Comparison of ENCODE assay signal across 8 mouse cellular contexts in genomic region chr11:60701611-60702010, GRCm38 (mm10). TPM values are rescaled to one million over a fixed set of nuclear protein-coding genes. Genes with fewer than 3 reads are reported as not detected.
DNase-seq lines count a peak whose midpoint lies in the region; ATAC-seq lines count a peak whose summit lies in the region.

No protein-coding gene starts in this region.

- H3K27ac ChIP-seq in embryonic facial prominence, embryonic 12.5 days, result no peak overlapping the region
- no peak overlapping the region for H3K27ac ChIP-seq in midbrain, embryonic 14.5 days (replicated peaks; ENCODE audit: low read depth, low read length)

- H3K4me1 ChIP-seq in embryonic facial prominence, embryonic 12.5 days, result peaks cover 33% of the 10 kb centered on the region
- peaks cover 37% of the 10 kb centered on the region for H3K4me1 ChIP-seq in midbrain, embryonic 14.5 days (ENCODE audit: control insufficient read depth, insufficient read depth, low read length)

- no peak for ATAC-seq in embryonic facial prominence, embryonic 12.5 days (ENCODE audit: insufficient number of reproducible peaks, insufficient read depth, low FRiP score, low TSS enrichment)
- ATAC-seq in midbrain, embryonic 14.5 days (ENCODE audit: low FRiP score, low TSS enrichment), result no peak

- DNase-seq in gastrocnemius, adult 18-20 months (ENCODE audit: low spot score), result peak; percentile 0
- no peak for DNase-seq in gastrocnemius, postnatal 25 days
- peak; percentile 9 for DNase-seq in lung, postnatal 10 days
- DNase-seq in lung, postnatal 36 days, result no peak
- DNase-seq in midbrain, embryonic 14.5 days, result no peak
- DNase-seq in embryo, embryonic 9.5 days (ENCODE audit: extremely low spot score), result no peak
- DNase-seq in thymus, postnatal 25 days, result no peak

- no peak overlapping the region for H3K4me3 ChIP-seq in embryonic facial prominence, embryonic 12.5 days
- H3K4me3 ChIP-seq in midbrain, embryonic 14.5 days (replicated peaks; ENCODE audit: low read depth, low read length), result no peak overlapping the region

- no peaks in the 10 kb centered on the region for H3K27me3 ChIP-seq in embryonic facial prominence, embryonic 12.5 days
- H3K27me3 ChIP-seq in midbrain, embryonic 14.5 days (ENCODE audit: control insufficient read depth, insufficient read depth, low read length), result no peaks in the 10 kb centered on the region

- peaks cover 32% of the 10 kb centered on the region for H3K36me3 ChIP-seq in embryonic facial prominence, embryonic 12.5 days
- peaks cover 25% of the 10 kb centered on the region for H3K36me3 ChIP-seq in midbrain, embryonic 14.5 days (ENCODE audit: control insufficient read depth, insufficient read depth, low read length)

- H3K9ac ChIP-seq in embryonic facial prominence, embryonic 12.5 days, result no peak overlapping the region
- no peak overlapping the region; the same call in 1 of the 2 replicates for H3K9ac ChIP-seq in midbrain, embryonic 14.5 days (replicated peaks; ENCODE audit: low read length)

- peak overlapping the region; percentile 87 for H3K4me2 ChIP-seq in embryonic facial prominence, embryonic 12.5 days (replicated peaks)
- H3K4me2 ChIP-seq in midbrain, embryonic 14.5 days (ENCODE audit: low read length), result peak overlapping the region; percentile 95

- 85% methylated on average over 3 of the region's 4 CpGs for WGBS in embryonic facial prominence, embryonic 12.5 days
- 69% methylated on average over 4 of the region's 4 CpGs for WGBS in midbrain, embryonic 14.5 days

- no peaks in the 10 kb centered on the region for H3K9me3 ChIP-seq in embryonic facial prominence, embryonic 12.5 days
- H3K9me3 ChIP-seq in midbrain, embryonic 14.5 days (ENCODE audit: control insufficient read depth, low read length), result no peaks in the 10 kb centered on the region

RNA-seq across cellular contexts. Expression of gene Llgl1, which starts 2.1 kb away (rescaled TPM):
- total RNA-seq in gastrocnemius, adult 18-20 months (2021), result 1 to 10 TPM; 8.9 to 9.2 TPM
- 1 to 10 TPM; 8.3 to 9.1 TPM for total RNA-seq in gastrocnemius, postnatal 25 days (2021)
- 105 and 110 TPM in 2 replicates for polyA plus RNA-seq in embryonic facial prominence, embryonic 12.5 days (2016; fragmentation: Nextera tagmentation; extraction: Ambion mirVana)
- polyA plus RNA-seq in midbrain, embryonic 14.5 days (2014; fragmentation: Nextera tagmentation; extraction: Ambion mirVana), result 49.6 and 63.8 TPM in 2 replicates

RNA-seq across cellular contexts. Expression of gene Flii, which starts 25.5 kb away (rescaled TPM):
- total RNA-seq in gastrocnemius, adult 18-20 months (2021), result 100 to 1,000 TPM; 108 to 113 TPM
- total RNA-seq in gastrocnemius, postnatal 25 days (2021), result 10 to 100 TPM; 85.4 to 97.7 TPM
- polyA plus RNA-seq in embryonic facial prominence, embryonic 12.5 days (2016; fragmentation: Nextera tagmentation; extraction: Ambion mirVana), result 72.9 and 76.2 TPM in 2 replicates
- 51.5 and 63.8 TPM in 2 replicates for polyA plus RNA-seq in midbrain, embryonic 14.5 days (2014; fragmentation: Nextera tagmentation; extraction: Ambion mirVana)

RNA-seq across cellular contexts. Expression of gene Mief2, which starts 26.6 kb away (rescaled TPM):
- total RNA-seq in gastrocnemius, adult 18-20 months (2021), result 10 to 100 TPM; 75.2 to 94.4 TPM
- 10 to 100 TPM; 73.9 to 91.2 TPM for total RNA-seq in gastrocnemius, postnatal 25 days (2021)
- 19.1 and 19.6 TPM in 2 replicates for polyA plus RNA-seq in embryonic facial prominence, embryonic 12.5 days (2016; fragmentation: Nextera tagmentation; extraction: Ambion mirVana)
- polyA plus RNA-seq in midbrain, embryonic 14.5 days (2014; fragmentation: Nextera tagmentation; extraction: Ambion mirVana), result 20.4 and 22.6 TPM in 2 replicates

Comparison
In these comparisons a context has a peak if more than half of its experiments do, and no peak if none do; other contexts are left out.
1. DNase-seq: peak in gastrocnemius, adult 18-20 months (single experiment) and lung, postnatal 10 days (single experiment); none in gastrocnemius, postnatal 25 days (single experiment), lung, postnatal 36 days (single experiment), midbrain, embryonic 14.5 days (single experiment), embryo, embryonic 9.5 days (single experiment) and thymus, postnatal 25 days (single experiment).